8 mouse cellular contexts compared by ENCODE assay signal in genomic region chr4:150901651-150902050, GRCm38 (mm10). TPM values are rescaled to one million over a fixed set of nuclear protein-coding genes. Genes with fewer than 3 reads are reported as not detected.
DNase-seq lines count a peak whose midpoint lies in the region; ATAC-seq and TF ChIP-seq lines count a peak whose summit lies in the region.

No protein-coding gene starts in this region.

- ATAC-seq in kidney, embryonic 14.5 days (ENCODE audit: low FRiP score, low TSS enrichment) = no peak
- ATAC-seq in erythroid progenitor cell, adult 5-6 weeks (replicated peaks; ENCODE audit: low FRiP score, poor library complexity, severe bottlenecking) = peak; percentile 64
- peak; percentile 25 to 61; a peak in 1 of 4 replicates for ATAC-seq in hematopoietic stem cell, adult 5-6 weeks (replicated peaks in 1 of 2; ENCODE audit: insufficient read depth in 1 of 2, low FRiP score in 2 of 2, low TSS enrichment in 1 of 2, low read depth in 1 of 2, poor library complexity in 2 of 2, severe bottlenecking in 2 of 2)
- 0 out of 2 replicates have a peak, but pooled peaks have one; percentile 51 for ATAC-seq in monocyte, adult 5-6 weeks (replicated peaks; ENCODE audit: insufficient number of reproducible peaks, low FRiP score, low TSS enrichment, poor library complexity, severe bottlenecking)
- peak; percentile 40 for ATAC-seq in stomach, postnatal 0 days (ENCODE audit: low FRiP score, low TSS enrichment)

- peak; percentile 76 for DNase-seq in kidney, adult 11 months
- peak; percentile 41 to 85 for DNase-seq in left cerebral cortex, postnatal 10 days (ENCODE audit: extremely low spot score in 1 of 2, low spot score in 2 of 2)
- DNase-seq in stomach, postnatal 0 days (ENCODE audit: low spot score) = peak; percentile 74

- no peaks in the 10 kb centered on the region for H3K4me1 ChIP-seq in kidney, embryonic 14.5 days (ENCODE audit: control insufficient read depth, insufficient read depth, low read length)
- H3K4me1 ChIP-seq in bone marrow macrophage, adult 2 months (ENCODE audit: control insufficient read depth, insufficient read depth, low read length) = no peaks in the 10 kb centered on the region
- no peaks in the 10 kb centered on the region for H3K4me1 ChIP-seq in stomach, postnatal 0 days (replicated peaks; ENCODE audit: control insufficient read depth, insufficient read depth)

- H3K27ac ChIP-seq in kidney, embryonic 14.5 days (ENCODE audit: low read depth, low read length) = no peak overlapping the region
- no peak overlapping the region for H3K27ac ChIP-seq in bone marrow macrophage, adult 2 months (ENCODE audit: insufficient read depth, low read depth, low read length)
- H3K27ac ChIP-seq in stomach, postnatal 0 days (replicated peaks) = no peak overlapping the region

- peak; percentile 85 for TF ChIP-seq CTCF in bone marrow macrophage, adult 2 months (IDR thresholded peaks at IDR 0.05; ENCODE audit: low read depth, low read length)
- TF ChIP-seq CTCF in stomach, postnatal 0 days (IDR thresholded peaks at IDR 0.05; ENCODE audit: low read depth) = peak; percentile 87

- H3K9me3 ChIP-seq in kidney, embryonic 14.5 days (ENCODE audit: control insufficient read depth, low read length) = no peaks in the 10 kb centered on the region
- H3K9me3 ChIP-seq in stomach, postnatal 0 days (ENCODE audit: control insufficient read depth, low read length) = no peaks in the 10 kb centered on the region

- H3K4me2 ChIP-seq in kidney, embryonic 14.5 days (replicated peaks; ENCODE audit: low read depth, low read length) = no peak overlapping the region
- H3K4me2 ChIP-seq in stomach, postnatal 0 days (replicated peaks; ENCODE audit: low read depth) = no peak overlapping the region

- intact Hi-C loops in left cerebral cortex, postnatal 10 days (cut with DNase I) = loop anchor here (1.0 kb wide), 1 partner anchor 245 kb away; no protein-coding TSS in a partner anchor

- H3K36me3 ChIP-seq in kidney, embryonic 14.5 days (ENCODE audit: control insufficient read depth, insufficient read depth, low read length) = peaks cover 68% of the 10 kb centered on the region
- H3K36me3 ChIP-seq in stomach, postnatal 0 days (ENCODE audit: control insufficient read depth, insufficient read depth, low read length) = peaks cover 30% of the 10 kb centered on the region

- TF ChIP-seq POLR2A in bone marrow macrophage, adult 2 months (IDR thresholded peaks at IDR 0.05; ENCODE audit: borderline replicate concordance, low read depth, low read length) = no peak

- H3K9ac ChIP-seq in kidney, embryonic 14.5 days (ENCODE audit: low read depth, low read length) = no peak overlapping the region
- no peak overlapping the region for H3K9ac ChIP-seq in stomach, postnatal 0 days (ENCODE audit: low read length)

- no peaks in the 10 kb centered on the region for H3K27me3 ChIP-seq in kidney, embryonic 14.5 days (ENCODE audit: control insufficient read depth, insufficient read depth, low read length)
- H3K27me3 ChIP-seq in stomach, postnatal 0 days (ENCODE audit: control insufficient read depth, insufficient read depth, low read length) = no peaks in the 10 kb centered on the region

- TF ChIP-seq EP300 in stomach, postnatal 0 days (optimal IDR thresholded peaks at IDR 0.05) = no peak

- no peak overlapping the region for H3K4me3 ChIP-seq in kidney, embryonic 14.5 days (ENCODE audit: low read length)
- H3K4me3 ChIP-seq in bone marrow macrophage, adult 2 months (ENCODE audit: insufficient read depth, low read length) = no peak overlapping the region
- H3K4me3 ChIP-seq in stomach, postnatal 0 days (ENCODE audit: low read depth, low read length) = no peak overlapping the region

- 56% methylated on average over 9 of the region's 9 CpGs for WGBS in kidney, embryonic 14.5 days
- WGBS in stomach, postnatal 0 days = 58% methylated on average over 9 of the region's 9 CpGs

RNA-seq across cellular contexts. Expression of gene Park7, which starts 12.6 kb away (rescaled TPM):
- polyA plus RNA-seq in kidney, embryonic 14.5 days (2014; fragmentation: Nextera tagmentation; extraction: Ambion mirVana) = 398 and 419 TPM in 2 replicates
- 92.2 and 96.0 TPM in 2 replicates for polyA plus RNA-seq in bone marrow macrophage, adult 2 months (2012; ENCODE audit: insufficient read depth, insufficient read length, missing spikeins)
- total RNA-seq in erythroid progenitor cell, adult 5-6 weeks (2015; ENCODE audit: low replicate concordance) = 32.4 and 104 TPM in 2 replicates
- total RNA-seq in erythroid progenitor cell, adult 5-6 weeks (2017; ENCODE audit: low replicate concordance) = 61.9 and 62.5 TPM in 2 replicates
- 354 and 401 TPM in 2 replicates for total RNA-seq in hematopoietic stem cell, adult 5-6 weeks (2017)
- 100 to 1,000 TPM; 213 to 216 TPM for total RNA-seq in left cerebral cortex, postnatal 10 days (2021)
- total RNA-seq in monocyte, adult 5-6 weeks (2017) = 177 to 216 TPM (median 190 TPM) in 3 replicates
- 253 and 262 TPM in 2 replicates for polyA plus RNA-seq in stomach, postnatal 0 days (2015; fragmentation: Nextera tagmentation; extraction: Ambion mirVana)

RNA-seq across cellular contexts. Expression of gene Tnfrsf9, which starts 12.7 kb away (rescaled TPM):
- 0.13 and 0.39 TPM in 2 replicates for polyA plus RNA-seq in kidney, embryonic 14.5 days (2014; fragmentation: Nextera tagmentation; extraction: Ambion mirVana)
- not detected in 2 replicates for polyA plus RNA-seq in bone marrow macrophage, adult 2 months (2012; ENCODE audit: insufficient read depth, insufficient read length, missing spikeins)
- 6.7 TPM in 1 of 2 replicates, not detected in the other for total RNA-seq in erythroid progenitor cell, adult 5-6 weeks (2015; ENCODE audit: low replicate concordance)
- total RNA-seq in erythroid progenitor cell, adult 5-6 weeks (2017; ENCODE audit: low replicate concordance) = 1.3 TPM in 1 of 2 replicates, not detected in the other
- 1.3 TPM in 1 of 2 replicates, not detected in the other for total RNA-seq in hematopoietic stem cell, adult 5-6 weeks (2017)
- total RNA-seq in left cerebral cortex, postnatal 10 days (2021) = under 1 TPM; 0.36 to 0.47 TPM
- 14.3 to 47.8 TPM (median 28.4 TPM) in 3 replicates for total RNA-seq in monocyte, adult 5-6 weeks (2017)
- polyA plus RNA-seq in stomach, postnatal 0 days (2015; fragmentation: Nextera tagmentation; extraction: Ambion mirVana) = 0.22 and 0.23 TPM in 2 replicates

RNA-seq across cellular contexts. Expression of gene Errfi1, which starts 47.9 kb away (rescaled TPM):
- polyA plus RNA-seq in kidney, embryonic 14.5 days (2014; fragmentation: Nextera tagmentation; extraction: Ambion mirVana) = 22.0 and 34.3 TPM in 2 replicates
- polyA plus RNA-seq in bone marrow macrophage, adult 2 months (2012; ENCODE audit: insufficient read depth, insufficient read length, missing spikeins) = 8.7 TPM in 2 replicates
- total RNA-seq in erythroid progenitor cell, adult 5-6 weeks (2015; ENCODE audit: low replicate concordance) = 1.1 and 2.9 TPM in 2 replicates
- total RNA-seq in erythroid progenitor cell, adult 5-6 weeks (2017; ENCODE audit: low replicate concordance) = 1.7 TPM in 1 of 2 replicates, not detected in the other
- total RNA-seq in hematopoietic stem cell, adult 5-6 weeks (2017) = 2.1 and 2.5 TPM in 2 replicates
- 10 to 100 TPM; 19.8 to 23.7 TPM for total RNA-seq in left cerebral cortex, postnatal 10 days (2021)
- 18.2 to 25.1 TPM (median 23.4 TPM) in 3 replicates for total RNA-seq in monocyte, adult 5-6 weeks (2017)
- 30.6 and 32.1 TPM in 2 replicates for polyA plus RNA-seq in stomach, postnatal 0 days (2015; fragmentation: Nextera tagmentation; extraction: Ambion mirVana)
